Mouse (Mus musculus) embryonic facial prominence, embryonic 13.5 days (tissue): ENCODE data around the gene Clp1. TPM values are rescaled to one million over a fixed set of nuclear protein-coding genes. Genes with fewer than 3 reads are reported as not detected.

Experiments used
- ATAC-seq: fragments of 200-750 bp; cut with Nextera tagmentation; 2 replicates; pipeline ENCODE4 v1.8.0; 2017; ENCODE audit warnings: low read depth; ENCODE audit not compliant: insufficient number of reproducible peaks, insufficient read depth, low FRiP score, low TSS enrichment
- H3K27ac ChIP-seq: fragments of 300-500 bp; sonication (generic); 2 replicates; pipeline ENCODE4 v1.5.1; 2015; ENCODE audit warnings: moderate library complexity, mild to moderate bottlenecking, inconsistent platforms
- H3K27me3 ChIP-seq: fragments of 300-500 bp; sonication (generic); 2 replicates; pipeline ENCODE4 v1.6.1; 2015; ENCODE audit warnings: mild to moderate bottlenecking, inconsistent platforms
- H3K36me3 ChIP-seq: fragments of 300-500 bp; sonication (generic); 2 replicates; pipeline ENCODE4 v1.6.1; 2015; ENCODE audit warnings: mild to moderate bottlenecking, inconsistent platforms
- H3K4me1 ChIP-seq: fragments of 300-500 bp; sonication (generic); 2 replicates; pipeline ENCODE4 v1.6.1; 2015; ENCODE audit warnings: inconsistent platforms
- H3K4me2 ChIP-seq: fragments of 300-500 bp; sonication (generic); 2 replicates; pipeline ENCODE4 v1.6.1; 2015; ENCODE audit warnings: moderate library complexity, mild to moderate bottlenecking, inconsistent platforms
- H3K4me3 ChIP-seq: fragments of 300-500 bp; sonication (generic); 2 replicates; pipeline ENCODE4 v1.5.1; 2015; ENCODE audit warnings: mild to moderate bottlenecking, inconsistent platforms
- H3K9ac ChIP-seq: fragments of 300-500 bp; sonication (generic); 2 replicates; pipeline ENCODE4 v1.6.1; 2015; ENCODE audit warnings: mild to moderate bottlenecking, inconsistent platforms
- H3K9me3 ChIP-seq: fragments of 300-500 bp; sonication (generic); 2 replicates; pipeline ENCODE4 v1.6.1; 2016; ENCODE audit warnings: inconsistent platforms
- WGBS: fragments of 180-500 bp; shearing (Covaris S2); methylation state at CpG from one replicate; pipeline ENCODE4 v1.1.7; 2015; ENCODE audit warnings: mixed read lengths; 5-methylcytosine and 5-hydroxymethylcytosine counted together
- polyA plus RNA-seq: library from polyadenylated mRNA; unstranded; fragments of >200 nt; fragmentation: Nextera tagmentation; extraction: Ambion mirVana; gene quantifications from 2 replicates; pipeline ENCODE4 v1.2.1, GENCODE M21; 2015

The Clp1 gene
- polyA plus RNA-seq, 1 experiment from 2014 or later, result 39.0 TPM

DNA sequence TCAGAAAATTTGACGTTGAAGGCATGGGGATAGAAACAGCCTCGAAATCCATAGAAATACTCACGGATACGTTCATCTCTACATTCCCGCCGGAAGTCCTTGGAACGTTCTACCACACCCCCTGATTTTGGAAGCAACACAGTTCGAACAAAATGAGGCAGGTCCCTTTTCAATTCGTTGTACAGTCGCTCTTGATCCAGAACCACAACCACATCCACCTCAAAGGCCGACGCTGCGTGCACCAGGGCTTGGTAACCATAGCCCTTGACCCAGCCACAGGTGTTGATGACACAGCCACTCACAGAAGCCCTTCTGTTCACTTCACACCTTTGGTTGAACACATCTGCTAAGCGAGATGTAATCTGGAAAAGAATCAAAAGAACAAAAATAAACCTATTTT is 3.3 kb downstream of the Clp1 start:
- Histone ChIP-seq H3K4me1 (peaks cover 13% of the 10 kb centered on the region), H3K9ac (no peak overlapping the region), H3K4me2 (no peak overlapping the region), H3K27me3 (no peaks in the 10 kb centered on the region), H3K9me3 (no peaks in the 10 kb centered on the region), H3K36me3 (peaks cover 29% of the 10 kb centered on the region), H3K27ac (no peak overlapping the region), H3K4me3 (no peak overlapping the region)
- 94% methylated on average over 14 of the region's 14 CpGs for WGBS
- ATAC-seq, result no peak

GRCm38 (mm10) chr2:84721182-84721581 is 6.0 kb downstream of the Clp1 start:
- 66% methylated on average over 3 of the region's 3 CpGs for WGBS
- H3K9ac ChIP-seq, result no peak overlapping the region

GRCm38 (mm10) chr2:84720718-84721117 is 6.4 kb downstream of the Clp1 start:
- Histone ChIP-seq H3K9me3 (no peaks in the 10 kb centered on the region), H3K27me3 (no peaks in the 10 kb centered on the region), H3K4me2 (no peak overlapping the region), H3K9ac (no peak overlapping the region), H3K36me3 (peaks cover 27% of the 10 kb centered on the region), H3K27ac (no peak overlapping the region), H3K4me1 (peaks cover 4% of the 10 kb centered on the region), H3K4me3 (no peak overlapping the region)
- no peak for ATAC-seq
- 90% methylated on average over 2 of the region's 2 CpGs for WGBS

More at GRCm38 (mm10) chr2:84721182-84721581, 6.0 kb downstream of the Clp1 start:
- Histone ChIP-seq H3K27me3 (no peaks in the 10 kb centered on the region), H3K36me3 (peaks cover 29% of the 10 kb centered on the region), H3K4me2 (no peak overlapping the region), H3K27ac (no peak overlapping the region), H3K9me3 (no peaks in the 10 kb centered on the region), H3K4me3 (no peak overlapping the region), H3K4me1 (peaks cover 9% of the 10 kb centered on the region)
- no peak for ATAC-seq

DNA sequence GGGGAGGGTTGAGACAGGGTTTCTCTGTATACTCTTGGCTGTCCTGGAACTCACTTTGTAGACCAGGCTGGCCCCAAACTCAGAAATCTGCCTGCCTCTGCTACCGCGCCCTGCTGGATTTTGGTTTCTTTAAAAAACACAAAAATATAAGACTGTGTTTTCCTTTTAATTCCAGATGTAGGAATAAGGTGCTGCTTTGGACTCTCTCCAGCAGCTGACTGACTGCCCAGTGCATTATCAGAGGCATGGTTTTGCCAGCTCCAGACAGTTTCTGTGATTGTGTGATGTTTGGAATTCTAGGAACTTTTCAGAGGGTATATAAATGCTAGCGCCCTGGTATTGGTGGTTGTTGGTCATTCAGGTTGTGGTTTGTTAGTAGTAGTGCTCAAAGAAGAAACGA is 9.8 kb downstream of the Clp1 start:
- Histone ChIP-seq H3K36me3 (peaks cover 8% of the 10 kb centered on the region), H3K9me3 (no peaks in the 10 kb centered on the region), H3K4me1 (peaks cover 13% of the 10 kb centered on the region), H3K4me2 (no peak overlapping the region), H3K4me3 (no peak overlapping the region), H3K27me3 (no peaks in the 10 kb centered on the region), H3K9ac (no peak overlapping the region), H3K27ac (no peak overlapping the region)
- 93% methylated on average over 4 of the region's 4 CpGs for WGBS
- ATAC-seq, result no peak

DNA sequence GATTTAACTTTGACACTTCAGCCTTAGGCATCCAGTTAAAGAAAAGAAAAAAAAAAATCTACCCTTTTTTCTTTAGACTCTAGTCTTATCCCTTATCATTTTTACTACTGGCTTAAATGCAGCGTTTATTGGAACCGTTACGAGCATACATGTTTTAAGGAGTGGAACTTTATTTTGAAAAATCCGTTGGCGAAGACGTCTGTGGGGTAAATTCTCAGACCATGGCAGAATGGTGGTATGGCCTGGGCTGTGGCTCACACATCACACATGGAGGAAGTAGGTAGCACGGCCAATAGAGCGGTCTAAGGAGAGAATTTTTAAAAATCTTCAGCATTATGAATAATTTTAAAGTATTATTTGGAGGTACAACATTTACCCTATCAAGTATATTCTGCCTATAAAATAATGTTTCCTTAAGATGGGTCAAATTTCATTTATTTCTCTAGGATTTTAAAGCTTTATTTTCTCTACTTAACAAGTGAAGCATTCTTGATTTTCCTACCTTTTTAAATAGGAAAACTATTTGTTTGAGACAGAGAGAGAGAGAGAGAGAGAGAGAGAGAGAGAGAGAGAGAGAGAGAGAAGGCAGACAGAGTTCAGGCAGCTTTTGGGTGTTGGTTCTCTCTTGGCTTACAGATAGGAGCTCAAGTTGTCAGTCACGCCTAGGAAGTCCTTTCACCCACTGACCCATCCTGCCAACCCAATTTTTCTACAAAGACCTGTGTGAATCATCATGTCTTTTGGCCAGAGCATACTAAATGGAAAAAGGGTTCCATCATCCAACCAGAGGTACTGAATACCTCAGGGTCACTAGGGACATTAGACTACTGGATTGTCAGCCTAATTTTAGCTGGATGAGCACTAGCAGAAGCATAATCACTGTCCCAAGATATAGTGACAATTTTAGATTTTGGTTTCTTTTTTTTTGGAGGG is 10.5 kb downstream of the Clp1 start:
- no peaks in the 10 kb centered on the region for H3K27me3 ChIP-seq
- WGBS, result 32% methylated on average over 9 of the region's 9 CpGs

GRCm38 (mm10) chr2:84715562-84716361 is 11.4 kb downstream of the Clp1 start:
- Histone ChIP-seq H3K27ac (peak overlapping the region; percentile 96), H3K27me3 (no peaks in the 10 kb centered on the region), H3K4me2 (peak overlapping the region; percentile 68), H3K9ac (peak overlapping the region; percentile 77), H3K9me3 (no peaks in the 10 kb centered on the region), H3K4me3 (peak overlapping the region; percentile 93), H3K4me1 (peaks cover 13% of the 10 kb centered on the region), H3K36me3 (peaks cover 2% of the 10 kb centered on the region)
- ATAC-seq, result peak; percentile 94
- WGBS, result under 1% methylated on average over 33 of the region's 33 CpGs

More for the DNA sequence above, 10.5 kb downstream of the Clp1 start:
- H3K4me2 ChIP-seq, result peak overlapping the region; percentile 68
- H3K4me1 ChIP-seq, result peaks cover 13% of the 10 kb centered on the region
- no peaks in the 10 kb centered on the region for H3K9me3 ChIP-seq
- peak overlapping the region; percentile 93 for H3K4me3 ChIP-seq
- H3K9ac ChIP-seq, result peak overlapping the region; percentile 77
- peak overlapping the region; percentile 96 for H3K27ac ChIP-seq
- H3K36me3 ChIP-seq, result peaks cover 6% of the 10 kb centered on the region
- no peak for ATAC-seq

GRCm38 (mm10) chr2:84714811-84715561 is 12.2 kb downstream of the Clp1 start, which contains the start of gene Zdhhc5:
Gene Zdhhc5 (minus strand): TSS chr2:84715180.
- WGBS, result 1% methylated on average over 106 of the region's 107 CpGs
- no peaks in the 10 kb centered on the region for H3K9me3 ChIP-seq
- peak within 1 kb of the TSS; percentile 93 for H3K4me3 ChIP-seq
- peaks cover 10% of the 10 kb centered on the region for H3K36me3 ChIP-seq
- H3K9ac ChIP-seq, result peak within 1 kb of the TSS; percentile 99
- H3K27me3 ChIP-seq, result no peaks in the 10 kb centered on the region
- H3K4me1 ChIP-seq, result peaks cover 13% of the 10 kb centered on the region
- H3K4me2 ChIP-seq, result peak within 1 kb of the TSS; percentile 68
- ATAC-seq, result peak; percentile 96
- H3K27ac ChIP-seq, result peak within 1 kb of the TSS; percentile 96

- Histone ChIP-seq H3K27me3 (no peaks in the 10 kb centered on the region), H3K9me3 (no peaks in the 10 kb centered on the region), H3K4me2 (peak overlapping the region; percentile 68), H3K4me3 (peak overlapping the region; percentile 93), H3K9ac (peak overlapping the region; percentile 99), H3K27ac (peak overlapping the region; percentile 96), H3K4me1 (peaks cover 13% of the 10 kb centered on the region), H3K36me3 (peaks cover 15% of the 10 kb centered on the region)
- ATAC-seq, result no peak; the same call in 1 of the 2 replicates
- WGBS, result under 1% methylated on average over 26 of the region's 26 CpGs
Observed at GRCm38 (mm10) chr2:84714422-84714810, 12.7 kb downstream of the Clp1 start.

- no peak overlapping the region for H3K4me2 ChIP-seq
Observed at GRCm38 (mm10) chr2:84711898-84712297, 15.3 kb downstream of the Clp1 start.

GRCm38 (mm10) chr2:84707523-84707922 is 19.6 kb downstream of the Clp1 start:
- Histone ChIP-seq H3K4me1 (peaks cover 13% of the 10 kb centered on the region; the same call in 1 of the 2 replicates), H3K4me2 (no peak overlapping the region), H3K4me3 (no peak overlapping the region), H3K27me3 (no peaks in the 10 kb centered on the region), H3K9ac (no peak overlapping the region), H3K36me3 (peaks cover 54% of the 10 kb centered on the region), H3K27ac (no peak overlapping the region), H3K9me3 (no peaks in the 10 kb centered on the region)
- 43% methylated on average over 1 of the region's 1 CpGs for WGBS
- ATAC-seq, result no peak

More at GRCm38 (mm10) chr2:84711898-84712297, 15.3 kb downstream of the Clp1 start:
- H3K4me1 ChIP-seq, result peaks cover 24% of the 10 kb centered on the region
- no peak for ATAC-seq
- no peak overlapping the region for H3K4me3 ChIP-seq
- 87% methylated on average over 2 of the region's 2 CpGs for whole genome bisulfite sequencing
- H3K36me3 ChIP-seq, result peaks cover 37% of the 10 kb centered on the region
- H3K27ac ChIP-seq, result no peak overlapping the region
- H3K9me3 ChIP-seq, result no peaks in the 10 kb centered on the region
- H3K9ac ChIP-seq, result no peak overlapping the region
- no peaks in the 10 kb centered on the region for H3K27me3 ChIP-seq

- ATAC-seq, result no peak
- Histone ChIP-seq H3K9ac (no peak overlapping the region), H3K36me3 (peaks cover 51% of the 10 kb centered on the region), H3K9me3 (no peaks in the 10 kb centered on the region), H3K27ac (no peak overlapping the region), H3K27me3 (no peaks in the 10 kb centered on the region), H3K4me1 (peaks cover 11% of the 10 kb centered on the region; the same call in 1 of the 2 replicates), H3K4me3 (no peak overlapping the region), H3K4me2 (no peak overlapping the region)
- 81% methylated on average over 1 of the region's 1 CpGs for WGBS
Observed at GRCm38 (mm10) chr2:84705295-84705694, 21.9 kb downstream of the Clp1 start.
